Mouse (Mus musculus) layer of hippocampus, postnatal 10 days (tissue): ENCODE results near the gene Stard3nl. TPM values are rescaled to one million over a fixed set of nuclear protein-coding genes. Genes with fewer than 3 reads are reported as not detected.

Experiments
- DNase-seq, 2 experiments: peaks; one replicate each; pipeline ENCODE4 v3.0.0; 2021; ENCODE audit warnings: low spot score in 2 of 2
- long read RNA-seq: library from polyadenylated mRNA; stranded (forward); transcript quantifications from one replicate; pipeline ENCODE4 v2.0.0, GENCODE M21; 2023
- total RNA-seq, 2 experiments: library from RNA; stranded (reverse); gene quantifications; 2 replicates each; pipeline ENCODE4 v1.2.3; 2021

Stard3nl gene
- total RNA-seq = 10 to 100 TPM; 77.2 to 90.6 TPM
- long read RNA-seq, transcript Stard3nl-201 (9 exons, 1,327 nt) = major isoform, 155 of 175 reads
- long read RNA-seq, partial matches to known transcripts = 5 of 175 reads
- long read RNA-seq, other reads (novel, unspliced or antisense) = 10 of 175 reads

GRCm38 (mm10) chr13:19395688-19396354, at the start of gene Stard3nl:
Gene Stard3nl (minus strand): TSS chr13:19395795.
- DNase-seq = peak; percentile 98

- DNase-seq = peak; percentile 19 to 24
Measured at GRCm38 (mm10) chr13:19438040-19438439, 42.4 kb upstream of the Stard3nl start.

- DNase-seq = no peak
Measured at GRCm38 (mm10) chr13:19429812-19430370, 34.3 kb upstream of the Stard3nl start.

- DNase-seq = no peak
Measured at GRCm38 (mm10) chr13:19428076-19428475, 32.5 kb upstream of the Stard3nl start.

GRCm38 (mm10) chr13:19424563-19424962, 29.0 kb upstream of the Stard3nl start:
- DNase-seq = no peak

GRCm38 (mm10) chr13:19422521-19422920, 26.9 kb upstream of the Stard3nl start:
- DNase-seq = no peak

GRCm38 (mm10) chr13:19417885-19418521, 22.4 kb upstream of the Stard3nl start:
- no peak for DNase-seq

- no peak for DNase-seq
Measured at GRCm38 (mm10) chr13:19415894-19416531, 20.4 kb upstream of the Stard3nl start.

GRCm38 (mm10) chr13:19415337-19415736, 19.7 kb upstream of the Stard3nl start:
- no peak for DNase-seq

- no peak for DNase-seq
Measured at GRCm38 (mm10) chr13:19412334-19412939, 16.8 kb upstream of the Stard3nl start.

GRCm38 (mm10) chr13:19411886-19412285, 16.3 kb upstream of the Stard3nl start:
- DNase-seq = no peak

GRCm38 (mm10) chr13:19410694-19411093, 15.1 kb upstream of the Stard3nl start:
- no peak for DNase-seq

- no peak for DNase-seq
Measured at GRCm38 (mm10) chr13:19407953-19408352, 12.4 kb upstream of the Stard3nl start.

- DNase-seq = no peak
Measured at GRCm38 (mm10) chr13:19404623-19405022, 9.0 kb upstream of the Stard3nl start.

GRCm38 (mm10) chr13:19394798-19395687, 552 bp downstream of the Stard3nl start:
- DNase-seq = no peak

- no peak for DNase-seq
Measured at GRCm38 (mm10) chr13:19394171-19394570, 1.4 kb downstream of the Stard3nl start.

GRCm38 (mm10) chr13:19393731-19394130, 1.9 kb downstream of the Stard3nl start:
- DNase-seq = no peak

GRCm38 (mm10) chr13:19391608-19392007, 4.0 kb downstream of the Stard3nl start:
- no peak for DNase-seq

GRCm38 (mm10) chr13:19390296-19390695, 5.3 kb downstream of the Stard3nl start:
- DNase-seq = no peak

GRCm38 (mm10) chr13:19389896-19390295, 5.7 kb downstream of the Stard3nl start:
- DNase-seq = no peak
